Mouse (Mus musculus) brain, adult 2 months (tissue): ENCODE results near the gene Tmem63b.

Experiments used
- DNase-seq: peaks from one replicate; pipeline ENCODE4 v3.0.0; 2011; ENCODE audit warnings: low read depth, low spot score

The Tmem63b gene

DNA sequence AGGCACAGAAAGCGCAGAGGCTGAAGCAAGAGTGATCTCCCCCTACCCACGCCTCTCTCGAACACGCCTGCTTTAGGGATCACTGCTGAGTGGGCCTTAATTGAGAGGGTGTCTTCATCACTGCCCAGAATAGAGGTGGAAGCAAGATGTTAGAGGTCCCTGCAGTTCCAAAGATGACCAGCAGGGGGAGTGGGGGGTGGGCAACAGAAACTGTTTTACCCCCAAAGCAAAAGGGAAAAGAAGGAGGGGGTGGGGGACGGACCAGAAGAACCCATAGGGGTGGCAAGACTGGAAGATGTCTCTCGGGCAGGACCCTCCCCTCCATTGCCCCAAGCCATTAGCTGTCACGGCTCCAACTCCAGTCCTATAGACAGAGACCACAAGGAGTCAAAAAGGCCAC is 8.6 kb downstream of the Tmem63b start:
- DNase-seq = peak; percentile 52

GRCm38 (mm10) chr17:45672598-45672997 is 14.1 kb downstream of the Tmem63b start:
- DNase-seq = no peak

DNA sequence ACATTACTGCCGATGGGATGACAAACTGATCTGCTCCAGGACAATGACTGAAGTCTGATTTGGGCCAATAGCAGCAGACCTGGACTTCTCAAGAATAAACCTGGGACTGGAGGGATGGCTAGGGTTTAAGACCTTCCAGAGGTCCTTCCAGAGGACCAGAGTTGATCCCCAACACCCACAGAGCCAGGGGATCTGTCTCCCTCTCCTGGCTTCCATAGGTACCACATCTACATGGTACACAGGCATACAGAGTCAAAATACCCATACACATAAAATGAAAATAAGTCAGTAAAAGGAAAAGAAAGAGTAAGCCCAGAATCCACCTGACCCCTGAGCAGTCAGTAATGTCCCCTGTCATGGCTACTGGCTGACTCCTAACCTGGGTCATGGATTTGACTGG is 14.9 kb downstream of the Tmem63b start:
- DNase-seq = no peak

DNA sequence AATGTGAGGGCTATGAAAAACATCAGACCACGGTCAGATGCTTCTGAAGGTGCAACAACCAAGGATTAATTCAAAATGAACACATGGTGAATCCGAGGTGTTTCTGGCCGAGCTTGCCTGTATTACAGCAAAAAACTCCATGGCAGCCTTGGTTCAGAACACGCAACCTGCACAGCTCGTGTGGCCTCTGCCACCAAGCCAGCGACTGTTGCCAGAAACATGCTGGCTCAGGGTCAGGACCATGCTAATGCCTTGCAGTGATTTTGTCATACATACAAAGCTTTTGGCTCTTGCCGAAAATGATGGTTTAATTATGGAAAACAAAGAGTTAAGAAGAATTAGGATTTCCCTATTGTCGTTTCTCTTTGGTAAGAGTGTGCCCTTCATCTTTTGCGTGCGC is 18.7 kb downstream of the Tmem63b start:
- no peak for DNase-seq

DNA sequence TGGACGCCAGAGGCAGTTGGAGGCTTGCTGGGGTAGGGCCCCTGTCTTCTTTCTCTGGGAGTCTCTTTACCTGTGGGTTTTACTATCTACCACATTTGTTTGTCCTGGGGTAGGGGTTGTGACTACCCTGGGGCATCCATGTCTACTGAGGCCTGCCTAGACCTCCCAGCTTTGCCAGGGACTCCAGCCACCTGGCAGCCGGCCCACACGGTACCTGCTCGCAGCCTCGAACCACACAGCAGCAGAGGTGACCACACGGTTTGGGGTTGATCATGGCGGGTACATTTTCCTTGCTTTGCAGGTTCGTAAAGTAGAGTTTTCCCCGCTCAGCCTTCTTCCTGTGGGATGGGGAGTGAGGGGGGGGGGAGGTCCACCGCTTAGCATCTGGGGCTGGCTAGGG is 19.2 kb downstream of the Tmem63b start:
- no peak for DNase-seq

DNA sequence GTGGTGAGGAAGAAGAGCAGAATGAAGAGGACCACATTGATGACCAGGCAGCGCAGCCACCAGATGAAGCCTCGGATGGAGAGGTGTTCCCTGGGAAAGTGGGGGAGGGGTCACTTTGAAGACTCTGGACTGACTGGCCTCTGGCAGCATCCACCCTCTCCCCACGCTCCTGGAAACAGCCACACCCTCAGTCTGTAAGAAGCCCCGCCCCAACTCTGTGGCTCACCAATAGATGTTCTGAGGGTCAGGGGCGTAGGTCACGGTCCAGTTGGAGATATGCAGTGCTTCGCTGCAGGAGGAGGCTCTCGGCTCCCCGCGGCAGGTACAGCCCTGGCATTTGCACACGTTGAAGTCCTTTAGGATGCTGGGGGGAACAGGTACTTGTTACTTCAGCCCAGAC is 20.6 kb downstream of the Tmem63b start:
- no peak for DNase-seq

DNA sequence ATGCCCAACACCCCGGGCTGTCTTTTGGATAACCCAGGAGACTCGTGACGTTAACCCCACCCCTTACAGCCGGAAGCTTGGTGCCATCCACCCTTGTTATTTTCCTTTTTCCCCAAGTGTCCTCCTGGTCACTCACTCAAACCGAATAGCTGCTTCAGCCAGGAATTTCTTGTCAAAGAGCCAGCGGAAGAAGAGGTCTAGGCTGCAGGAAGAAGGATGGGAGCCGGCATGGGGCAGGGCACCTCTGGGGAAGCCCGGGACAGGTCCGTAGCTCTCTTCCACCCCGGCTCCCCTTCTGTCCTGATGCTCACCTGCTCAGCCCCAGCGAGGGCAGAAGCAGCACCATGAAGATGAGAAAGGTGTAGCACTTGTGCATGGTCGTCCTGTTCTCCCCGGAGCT is 22.1 kb downstream of the Tmem63b start:
- DNase-seq = no peak

GRCm38 (mm10) chr17:45663106-45663919 is 23.4 kb downstream of the Tmem63b start:
- peak; percentile 83 for DNase-seq

DNA sequence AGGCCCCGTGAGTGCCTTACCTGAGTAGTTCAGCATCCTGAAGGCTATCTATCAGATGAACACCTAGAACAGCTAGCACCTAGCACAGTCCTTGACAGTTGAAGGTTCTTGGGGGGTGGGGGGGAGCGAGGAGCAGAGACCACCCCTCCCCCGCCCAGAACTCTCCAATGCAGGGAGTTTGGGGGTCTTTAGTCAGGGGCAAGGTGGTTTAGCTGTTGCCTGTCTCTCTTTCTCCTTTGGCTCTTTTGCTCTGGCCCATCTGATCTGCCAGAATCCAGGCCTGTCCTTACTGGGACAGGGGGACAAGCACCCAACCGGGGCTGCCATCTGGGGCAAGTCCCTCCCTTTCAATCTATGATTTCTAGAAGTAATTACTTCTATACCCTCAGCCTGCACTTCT is 27.5 kb downstream of the Tmem63b start, which contains the start of gene Capn11:
Gene Capn11 (minus strand): TSS at position 101 of the 400 bp plus-strand sequence.
- DNase-seq = no peak

DNA sequence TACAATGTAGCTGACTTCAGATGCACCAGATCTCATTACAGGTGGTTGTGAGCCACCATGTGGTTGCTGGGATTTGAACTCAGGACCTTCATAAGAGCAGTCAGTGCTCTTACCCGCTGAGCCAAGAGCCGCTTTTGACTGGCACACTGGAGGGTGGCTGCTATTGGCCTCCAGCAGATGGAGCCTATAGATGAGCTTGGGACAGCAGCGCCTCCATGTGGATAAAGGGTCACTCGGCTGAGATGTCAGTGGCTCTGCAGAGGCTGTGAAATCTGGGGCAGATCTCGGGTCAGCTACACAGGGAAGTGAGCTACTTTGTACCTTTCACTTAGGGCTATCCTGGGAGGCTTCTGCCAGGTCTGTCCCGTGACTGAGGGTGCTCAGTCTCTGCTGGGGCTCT is 30.9 kb downstream of the Tmem63b start:
- DNase-seq = peak; percentile 49

DNA sequence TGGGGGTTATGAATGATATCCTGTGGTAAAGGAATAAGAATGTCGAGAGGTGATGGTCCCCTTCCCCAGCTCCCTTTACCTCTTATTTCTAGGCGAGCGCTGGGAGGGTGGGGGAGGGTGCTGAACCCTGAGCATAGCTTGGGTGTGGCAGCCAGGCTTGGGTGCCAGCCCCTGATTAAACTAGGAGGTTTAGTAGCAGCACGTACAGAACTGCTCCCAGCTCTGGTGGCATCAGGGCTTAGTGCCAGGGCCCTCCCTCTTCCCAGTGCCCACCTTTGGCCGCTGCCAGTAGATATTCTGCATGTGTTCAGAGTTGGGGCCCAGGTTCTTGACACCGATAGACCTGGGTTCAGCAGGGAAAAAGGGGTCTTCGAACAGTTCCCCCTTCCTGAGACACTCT is 33.5 kb downstream of the Tmem63b start:
- DNase-seq = no peak

DNA sequence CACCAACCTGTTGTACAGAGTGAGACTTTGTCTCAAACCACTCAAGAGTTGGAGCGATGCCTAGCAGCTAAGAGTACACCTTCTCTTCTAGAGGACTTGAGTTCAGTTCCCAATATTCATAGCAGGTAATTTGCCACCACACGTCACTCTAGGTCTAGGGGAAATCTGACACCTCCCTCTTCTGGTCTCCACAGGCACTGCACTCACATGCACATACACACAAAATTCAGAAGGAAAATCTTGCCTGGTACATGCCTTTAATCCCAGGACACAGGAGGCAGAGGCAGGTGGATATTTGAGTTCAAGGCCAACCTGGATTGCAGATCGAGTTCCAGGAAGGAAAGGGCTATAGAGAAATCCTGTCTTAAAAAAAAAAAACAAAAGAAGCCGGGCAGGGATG is 42.5 kb downstream of the Tmem63b start:
- no peak for DNase-seq

DNA sequence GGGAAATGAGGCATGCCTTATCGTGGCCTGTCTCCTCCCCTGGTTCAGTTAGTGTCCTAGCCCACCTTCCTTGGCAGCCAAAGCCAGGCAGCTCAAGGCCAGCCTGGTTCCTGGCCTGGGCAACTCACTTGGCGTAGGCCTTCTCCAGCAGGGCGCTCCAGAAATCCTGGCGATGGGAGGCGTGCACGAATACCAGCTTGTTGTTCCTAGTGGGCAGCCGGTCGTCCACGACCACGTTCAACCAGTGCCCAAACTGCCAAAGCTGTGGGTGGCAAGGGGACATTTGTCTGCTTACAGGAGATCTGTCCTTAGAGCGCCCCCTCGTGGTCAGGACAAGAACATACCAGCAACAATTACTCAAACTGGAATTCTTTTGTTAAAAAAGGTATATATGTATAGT is 44.0 kb downstream of the Tmem63b start:
- peak; percentile 87 for DNase-seq

DNA sequence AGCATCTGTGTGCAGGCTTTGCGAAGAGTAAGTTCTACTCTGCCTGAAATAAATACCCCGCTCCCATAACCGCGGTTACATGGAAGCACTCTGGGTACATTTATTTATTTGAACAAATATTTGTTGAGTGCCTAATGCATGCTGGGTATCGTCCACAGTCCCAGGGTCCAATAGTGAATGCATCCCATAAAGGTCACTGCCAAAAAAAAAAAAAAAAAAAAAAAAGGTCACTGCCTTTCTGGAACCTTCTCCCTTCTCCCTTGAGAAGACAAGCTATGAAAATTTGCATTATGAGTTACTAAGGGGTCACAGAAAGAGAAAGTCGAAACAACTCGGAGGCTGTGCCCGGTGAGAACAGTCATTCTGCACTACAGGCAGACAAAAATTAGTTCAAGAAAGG is 44.7 kb downstream of the Tmem63b start:
- no peak for DNase-seq

- DNase-seq = no peak
Measured at GRCm38 (mm10) chr17:45638596-45639295, 48.0 kb downstream of the Tmem63b start.

- DNase-seq = no peak
Measured at GRCm38 (mm10) chr17:45634033-45634432, 52.7 kb downstream of the Tmem63b start.

DNA sequence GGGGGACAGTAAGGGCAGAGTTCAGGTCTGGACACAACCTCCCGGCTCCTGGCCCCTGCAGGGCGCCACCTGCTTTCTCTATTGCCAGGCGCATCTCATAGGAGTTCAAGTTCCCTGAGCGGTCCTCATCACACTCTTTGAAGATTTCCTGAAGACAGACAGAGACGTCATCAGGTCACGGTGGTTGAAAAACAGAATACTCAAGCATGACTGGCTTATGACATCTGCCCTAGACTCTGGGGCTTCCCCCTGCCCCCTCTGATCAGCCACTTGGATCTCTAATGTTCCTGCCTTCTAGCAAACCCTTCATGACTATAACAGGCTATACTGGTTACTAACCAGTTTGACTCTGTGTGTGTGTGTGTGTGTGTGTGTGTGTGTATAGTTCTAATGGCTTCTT is 54.8 kb downstream of the Tmem63b start:
- DNase-seq = no peak

DNA sequence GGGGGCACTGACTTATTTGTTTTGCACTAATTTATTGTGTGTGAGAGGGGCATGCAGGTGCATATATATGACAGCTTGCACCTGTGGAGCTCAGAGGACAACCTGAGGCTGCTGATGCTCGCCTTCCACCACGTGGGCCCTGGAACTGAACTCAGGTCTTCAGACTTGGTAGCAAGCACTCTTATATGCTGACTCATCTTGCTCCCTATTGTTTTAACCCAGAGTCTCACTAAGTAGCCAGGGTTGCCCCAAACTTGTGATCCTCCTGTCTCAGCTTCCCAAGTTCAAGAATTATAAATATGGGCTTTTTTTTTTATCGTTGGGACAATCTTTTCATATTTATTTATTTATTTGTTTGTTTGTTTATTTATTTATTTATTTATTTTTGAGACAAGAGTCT is 55.7 kb downstream of the Tmem63b start:
- DNase-seq = no peak

- DNase-seq = peak; percentile 91
Measured at GRCm38 (mm10) chr17:45629861-45630694, 56.6 kb downstream of the Tmem63b start.

GRCm38 (mm10) chr17:45628885-45629855 is 57.5 kb downstream of the Tmem63b start:
- no peak for DNase-seq

GRCm38 (mm10) chr17:45628160-45628559 is 58.5 kb downstream of the Tmem63b start:
- DNase-seq = no peak
